Mouse (Mus musculus): ENCODE results near the gene Tgm2. TPM values are rescaled to one million over a fixed set of nuclear protein-coding genes. Genes with fewer than 3 reads are reported as not detected.

Gene Tgm2
- polyA plus RNA-seq, 2 experiments: 6.9 to 12.1 TPM

DNA sequence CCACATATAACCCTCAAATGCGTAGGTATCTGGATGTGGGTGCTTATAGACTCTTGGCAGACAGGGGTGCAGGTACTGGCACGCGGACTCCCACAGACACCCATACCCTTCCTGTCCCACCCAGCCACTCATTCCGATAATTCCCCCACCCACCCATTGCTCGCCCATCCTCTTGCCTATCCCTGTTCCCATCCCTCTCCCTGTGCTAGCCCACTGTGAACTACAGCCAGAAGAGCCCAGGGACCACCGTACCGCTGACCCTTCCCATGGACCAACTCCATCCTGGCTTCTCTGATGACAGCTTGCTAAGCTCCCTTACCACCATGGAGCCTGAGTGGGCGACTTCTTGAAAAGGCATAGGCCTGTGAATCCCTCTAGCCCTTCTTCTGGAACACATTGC, 735 bp upstream of the Tgm2 start:
- no peak overlapping the region for H3K9ac ChIP-seq (ENCODE audit: low read depth, low read length, severe bottlenecking)
- no peak for DNase-seq (ENCODE audit: low spot score)
- H3K4me1 ChIP-seq (ENCODE audit: control insufficient read depth, insufficient read depth, low read length): no peaks in the 10 kb centered on the region; the same call in 1 of the 2 replicates
- ATAC-seq (ENCODE audit: low FRiP score, low read depth): no peak
- 92% methylated on average over 8 of the region's 8 CpGs for WGBS
- no peak for TF ChIP-seq POLR2A (IDR thresholded peaks at IDR 0.05; ENCODE audit: borderline replicate concordance, extremely low read depth, insufficient read depth, insufficient read length)
- H3K4me2 ChIP-seq (replicated peaks; ENCODE audit: low read depth, low read length, severe bottlenecking): no peak overlapping the region
- H3K36me3 ChIP-seq (ENCODE audit: control insufficient read depth, insufficient read depth, low read length): no peaks in the 10 kb centered on the region
- H3K27ac ChIP-seq (replicated peaks; ENCODE audit: low read depth, low read length): no peak overlapping the region
- no peak overlapping the region for H3K4me3 ChIP-seq (replicated peaks; ENCODE audit: low read length)
- no peaks in the 10 kb centered on the region for H3K27me3 ChIP-seq (ENCODE audit: control insufficient read depth, insufficient read depth, low read length)
- H3K9me3 ChIP-seq (ENCODE audit: control insufficient read depth, low read length): 0 out of 2 replicates have a peak, but pooled peaks cover 4% of the 10 kb centered on the region

DNA sequence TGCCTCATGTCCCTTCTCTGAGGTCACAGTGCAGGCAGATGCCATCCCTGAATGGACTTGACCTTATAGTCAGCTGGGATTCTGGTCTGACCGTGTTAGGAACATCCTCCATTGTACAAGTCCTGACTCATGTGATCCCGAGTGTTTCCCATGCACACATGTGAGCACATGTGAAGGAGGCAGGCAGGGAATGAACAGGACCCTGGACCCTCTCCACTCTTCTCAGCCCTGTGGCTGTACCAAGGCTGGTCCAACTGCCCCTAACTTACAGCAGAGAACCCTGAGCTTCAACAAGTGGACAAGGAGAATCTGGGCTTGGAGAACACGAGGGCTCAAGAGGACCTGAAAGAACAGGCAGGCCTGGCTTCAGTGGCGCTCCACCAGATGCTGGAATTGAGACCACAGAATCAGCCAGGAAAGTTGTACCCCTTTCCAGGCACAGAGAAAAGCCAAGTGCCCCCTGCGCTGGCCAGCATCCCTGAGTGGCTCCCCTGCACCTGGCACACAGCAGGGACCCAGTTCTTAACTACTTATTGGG, 639 bp downstream of the Tgm2 start:
- H3K4me3 ChIP-seq (replicated peaks; ENCODE audit: low read length): peak overlapping the region; percentile 37
- no peak for ATAC-seq (ENCODE audit: low FRiP score, low read depth)

DNA sequence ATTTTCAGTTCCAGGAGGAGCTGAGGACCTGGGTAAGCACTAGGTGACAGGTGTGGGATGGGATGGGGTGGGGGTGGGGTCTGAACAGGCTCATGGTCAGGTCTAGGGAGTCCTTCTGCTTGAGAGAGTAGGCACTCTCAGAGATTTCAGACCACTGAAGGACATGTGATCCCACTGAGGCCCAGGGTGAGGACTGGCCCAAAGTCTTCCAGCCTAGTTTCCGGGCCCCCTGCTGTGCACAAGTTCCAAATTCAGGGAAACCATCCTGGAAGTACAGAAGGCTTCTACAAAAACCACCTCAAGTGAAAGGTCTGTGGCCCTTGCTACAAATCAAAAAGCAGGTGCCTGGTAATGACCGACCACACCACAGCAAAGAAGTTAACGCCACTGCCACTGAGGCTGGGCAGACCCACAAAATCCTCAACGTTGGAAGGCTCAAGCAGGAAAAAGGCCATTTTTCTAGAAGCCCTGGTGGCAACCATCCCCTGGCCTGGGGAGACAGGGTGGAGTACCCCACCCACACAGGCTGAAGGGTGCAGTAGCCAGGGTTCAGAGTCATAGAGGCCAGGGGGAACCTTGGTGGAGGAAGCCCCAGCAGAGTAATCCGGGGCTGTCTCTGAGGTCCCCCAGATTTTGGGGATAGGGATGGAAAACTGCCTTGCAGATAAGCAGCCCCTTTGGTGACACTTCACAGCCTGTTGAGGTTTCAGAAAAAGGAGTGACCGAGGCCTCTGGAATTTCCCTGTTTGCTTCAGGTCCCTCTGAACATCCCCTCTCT, 1.3 kb downstream of the Tgm2 start:
- Histone ChIP-seq H3K9ac (ENCODE audit: low read depth, low read length, severe bottlenecking) (no peak overlapping the region), H3K27me3 (ENCODE audit: control insufficient read depth, insufficient read depth, low read length) (no peaks in the 10 kb centered on the region), H3K9me3 (ENCODE audit: control insufficient read depth, low read length) (no peaks in the 10 kb centered on the region), H3K36me3 (ENCODE audit: control insufficient read depth, insufficient read depth, low read length) (no peaks in the 10 kb centered on the region), H3K4me3 (replicated peaks; ENCODE audit: low read length) (no peak overlapping the region), H3K4me1 (ENCODE audit: control insufficient read depth, insufficient read depth, low read length) (peaks cover 5% of the 10 kb centered on the region), H3K27ac (replicated peaks; ENCODE audit: low read depth, low read length) (no peak overlapping the region), H3K4me2 (replicated peaks; ENCODE audit: low read depth, low read length, severe bottlenecking) (no peak overlapping the region)
- DNase-seq (ENCODE audit: low spot score) (no peak), ATAC-seq (ENCODE audit: low FRiP score, low read depth) (no peak)
- WGBS: 85% methylated on average over 6 of the region's 6 CpGs
- TF ChIP-seq POLR2A (IDR thresholded peaks at IDR 0.05; ENCODE audit: borderline replicate concordance, extremely low read depth, insufficient read depth, insufficient read length): no peak

More for the DNA sequence above, 639 bp downstream of the Tgm2 start:
- Histone ChIP-seq H3K9me3 (ENCODE audit: control insufficient read depth, low read length) (no peaks in the 10 kb centered on the region), H3K27me3 (ENCODE audit: control insufficient read depth, insufficient read depth, low read length) (no peaks in the 10 kb centered on the region), H3K36me3 (ENCODE audit: control insufficient read depth, insufficient read depth, low read length) (no peaks in the 10 kb centered on the region), H3K9ac (ENCODE audit: low read depth, low read length, severe bottlenecking) (no peak overlapping the region), H3K4me1 (ENCODE audit: control insufficient read depth, insufficient read depth, low read length) (no peaks in the 10 kb centered on the region; the same call in none of the 2 replicates), H3K4me2 (replicated peaks; ENCODE audit: low read depth, low read length, severe bottlenecking) (peak overlapping the region; percentile 64), H3K27ac (replicated peaks; ENCODE audit: low read depth, low read length) (no peak overlapping the region)
- TF ChIP-seq POLR2A (IDR thresholded peaks at IDR 0.05; ENCODE audit: borderline replicate concordance, extremely low read depth, insufficient read depth, insufficient read length): no peak
- WGBS: 71% methylated on average over 5 of the region's 5 CpGs
- no peak for DNase-seq (ENCODE audit: low spot score)

DNA sequence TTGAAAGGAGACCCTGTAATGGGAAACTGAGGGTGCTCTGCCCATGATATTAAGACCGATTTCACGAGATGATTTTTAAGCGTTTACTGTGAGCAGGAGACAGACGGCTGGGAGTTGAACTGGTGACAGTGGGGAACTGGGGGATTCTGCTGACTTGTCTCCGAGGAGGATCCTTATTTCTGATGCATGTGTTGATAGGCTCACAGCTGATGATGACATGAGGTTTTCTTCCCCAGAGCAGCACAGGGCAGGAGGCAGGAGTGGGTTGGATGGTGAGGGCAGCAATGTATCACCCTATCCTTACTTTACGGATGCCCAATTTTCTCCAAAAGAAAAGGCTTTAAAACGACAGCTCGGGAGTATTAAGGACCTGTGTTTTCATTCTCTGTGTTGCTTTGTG, 2.0 kb downstream of the Tgm2 start:
- Histone ChIP-seq H3K27ac (replicated peaks; ENCODE audit: low read depth, low read length) (no peak overlapping the region), H3K9ac (ENCODE audit: low read depth, low read length, severe bottlenecking) (no peak overlapping the region), H3K9me3 (ENCODE audit: control insufficient read depth, low read length) (no peaks in the 10 kb centered on the region), H3K4me2 (replicated peaks; ENCODE audit: low read depth, low read length, severe bottlenecking) (no peak overlapping the region), H3K4me1 (ENCODE audit: control insufficient read depth, insufficient read depth, low read length) (peaks cover 12% of the 10 kb centered on the region), H3K36me3 (ENCODE audit: control insufficient read depth, insufficient read depth, low read length) (no peaks in the 10 kb centered on the region), H3K27me3 (ENCODE audit: control insufficient read depth, insufficient read depth, low read length) (no peaks in the 10 kb centered on the region), H3K4me3 (replicated peaks; ENCODE audit: low read length) (no peak overlapping the region)
- TF ChIP-seq POLR2A (IDR thresholded peaks at IDR 0.05; ENCODE audit: borderline replicate concordance, extremely low read depth, insufficient read depth, insufficient read length): no peak
- no peak for ATAC-seq (ENCODE audit: low FRiP score, low read depth)
- 54% methylated on average over 8 of the region's 8 CpGs for WGBS
- DNase-seq (ENCODE audit: low spot score): no peak

DNA sequence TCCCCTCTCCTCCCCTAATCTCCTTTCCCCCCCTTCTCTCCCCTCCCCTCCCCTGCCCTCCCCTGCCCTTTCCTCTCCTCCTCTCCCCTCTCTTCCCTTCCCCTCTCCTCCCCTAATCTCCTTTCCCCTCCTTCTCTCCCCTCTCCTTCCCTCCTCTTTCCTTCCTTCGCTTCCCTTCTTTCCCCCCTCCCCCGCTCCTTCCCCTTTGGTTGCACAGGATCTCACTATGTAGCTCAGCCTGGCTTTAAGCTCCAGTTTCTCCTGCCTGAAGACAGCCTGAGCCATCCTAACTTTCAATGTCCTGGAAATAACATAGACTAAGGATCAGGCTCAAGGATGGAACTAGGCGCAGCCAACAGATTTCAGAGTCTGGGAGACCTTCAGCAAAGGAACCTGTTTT, 2.4 kb downstream of the Tgm2 start:
- no peak for DNase-seq (ENCODE audit: low spot score)
- Histone ChIP-seq H3K27ac (replicated peaks; ENCODE audit: low read depth, low read length) (no peak overlapping the region), H3K4me2 (replicated peaks; ENCODE audit: low read depth, low read length, severe bottlenecking) (no peak overlapping the region), H3K27me3 (ENCODE audit: control insufficient read depth, insufficient read depth, low read length) (no peaks in the 10 kb centered on the region), H3K4me3 (replicated peaks; ENCODE audit: low read length) (no peak overlapping the region), H3K9me3 (ENCODE audit: control insufficient read depth, low read length) (no peaks in the 10 kb centered on the region), H3K4me1 (ENCODE audit: control insufficient read depth, insufficient read depth, low read length) (peaks cover 14% of the 10 kb centered on the region), H3K36me3 (ENCODE audit: control insufficient read depth, insufficient read depth, low read length) (no peaks in the 10 kb centered on the region), H3K9ac (ENCODE audit: low read depth, low read length, severe bottlenecking) (no peak overlapping the region)
- no peak for TF ChIP-seq POLR2A (IDR thresholded peaks at IDR 0.05; ENCODE audit: borderline replicate concordance, extremely low read depth, insufficient read depth, insufficient read length)
- ATAC-seq (ENCODE audit: low FRiP score, low read depth): no peak
- WGBS: 55% methylated on average over 3 of the region's 3 CpGs
